Mouse (Mus musculus) forebrain, embryonic 15.5 days (tissue): Measurements from ENCODE around the gene Tmprss6. TPM values are rescaled to one million over a fixed set of nuclear protein-coding genes. Genes with fewer than 3 reads are reported as not detected.

Source experiments
- ATAC-seq: fragments of 200-750 bp; cut with Nextera tagmentation; replicated peaks from 2 replicates; pipeline ENCODE4 v1.8.0; 2017; ENCODE audit warnings: mild to moderate bottlenecking, moderate TSS enrichment, moderate library complexity
- H3K27ac ChIP-seq: fragments of 300-500 bp; sonication (generic); replicated peaks from 2 replicates; pipeline ENCODE4 v1.5.1; 2015; ENCODE audit warnings: mild to moderate bottlenecking, inconsistent platforms
- H3K27me3 ChIP-seq: fragments of 300-500 bp; sonication (generic); 2 replicates; pipeline ENCODE4 v1.6.1; 2015; ENCODE audit warnings: inconsistent platforms
- H3K36me3 ChIP-seq: fragments of 300-500 bp; sonication (generic); 2 replicates; pipeline ENCODE4 v1.6.1; 2015; ENCODE audit warnings: mild to moderate bottlenecking, inconsistent platforms
- H3K4me1 ChIP-seq: fragments of 300-500 bp; sonication (generic); 2 replicates; pipeline ENCODE4 v1.6.1; 2015; ENCODE audit warnings: inconsistent platforms
- H3K4me2 ChIP-seq: fragments of 300-500 bp; sonication (generic); replicated peaks from 2 replicates; pipeline ENCODE4 v1.6.1; 2015; ENCODE audit warnings: mild to moderate bottlenecking, inconsistent platforms
- H3K4me3 ChIP-seq: fragments of 300-500 bp; sonication (generic); 2 replicates; pipeline ENCODE4 v1.5.1; 2015; ENCODE audit warnings: mild to moderate bottlenecking, inconsistent platforms
- H3K9ac ChIP-seq: fragments of 300-500 bp; sonication (generic); replicated peaks from 2 replicates; pipeline ENCODE4 v1.6.1; 2015; ENCODE audit warnings: mild to moderate bottlenecking, inconsistent platforms
- H3K9me3 ChIP-seq: fragments of 300-500 bp; sonication (generic); 2 replicates; pipeline ENCODE4 v1.6.1; 2016; ENCODE audit warnings: inconsistent platforms
- WGBS: fragments of 180-500 bp; shearing (Covaris S2); methylation state at CpG from one replicate; pipeline ENCODE4 v1.1.7; 2015; ENCODE audit warnings: mixed read lengths; 5-methylcytosine and 5-hydroxymethylcytosine counted together
- polyA plus RNA-seq: library from polyadenylated mRNA; unstranded; fragments of >200 nt; fragmentation: Nextera tagmentation; extraction: Ambion mirVana; gene quantifications from 2 replicates; pipeline ENCODE4 v1.2.1, GENCODE M21; 2015

Tmprss6 gene
- polyA plus RNA-seq, 1 experiment from 2014 or later, result 0.34 TPM

DNA sequence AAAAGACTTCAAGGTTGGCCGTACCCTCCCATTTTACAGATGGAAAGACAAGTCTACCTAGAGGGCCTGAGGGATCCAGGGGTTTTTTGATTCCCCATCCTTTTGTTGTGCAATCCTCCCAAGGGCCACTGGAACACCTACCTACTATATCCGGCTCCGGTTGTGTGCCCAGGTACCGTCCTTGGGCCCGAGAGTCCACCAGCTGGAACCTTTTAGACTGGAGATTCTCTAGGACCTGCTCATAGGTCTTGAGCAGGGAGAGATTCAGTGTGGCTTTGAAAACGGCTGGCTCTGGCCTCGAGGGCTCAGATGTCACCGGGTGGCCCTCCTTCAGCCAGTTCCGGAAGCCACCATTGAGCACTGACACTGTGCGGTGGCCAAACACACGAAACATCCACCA, 63.3 kb downstream of the Tmprss6 start:
- WGBS, result 52% methylated on average over 11 of the region's 11 CpGs
- Histone ChIP-seq H3K9ac (peak overlapping the region; percentile 87), H3K27ac (peak overlapping the region; percentile 96), H3K27me3 (peaks cover 17% of the 10 kb centered on the region), H3K36me3 (no peaks in the 10 kb centered on the region), H3K4me3 (peak overlapping the region; percentile 85), H3K9me3 (no peaks in the 10 kb centered on the region), H3K4me2 (peak overlapping the region; percentile 76), H3K4me1 (peaks cover 61% of the 10 kb centered on the region)
- no peak for ATAC-seq

- H3K9me3 ChIP-seq, result no peaks in the 10 kb centered on the region
- peaks cover 53% of the 10 kb centered on the region for H3K4me1 ChIP-seq
- H3K36me3 ChIP-seq, result no peaks in the 10 kb centered on the region
- H3K4me3 ChIP-seq, result no peak overlapping the region
- ATAC-seq, result no peak
- peak overlapping the region; percentile 9; the same call in 1 of the 2 replicates for H3K4me2 ChIP-seq
- 31% methylated on average over 1 of the region's 1 CpGs for WGBS
- no peak overlapping the region for H3K9ac ChIP-seq
- peaks cover 5% of the 10 kb centered on the region for H3K27me3 ChIP-seq
- peak overlapping the region; percentile 57 for H3K27ac ChIP-seq
Observed at GRCm38 (mm10) chr15:78403896-78404295, 64.5 kb downstream of the Tmprss6 start.

DNA sequence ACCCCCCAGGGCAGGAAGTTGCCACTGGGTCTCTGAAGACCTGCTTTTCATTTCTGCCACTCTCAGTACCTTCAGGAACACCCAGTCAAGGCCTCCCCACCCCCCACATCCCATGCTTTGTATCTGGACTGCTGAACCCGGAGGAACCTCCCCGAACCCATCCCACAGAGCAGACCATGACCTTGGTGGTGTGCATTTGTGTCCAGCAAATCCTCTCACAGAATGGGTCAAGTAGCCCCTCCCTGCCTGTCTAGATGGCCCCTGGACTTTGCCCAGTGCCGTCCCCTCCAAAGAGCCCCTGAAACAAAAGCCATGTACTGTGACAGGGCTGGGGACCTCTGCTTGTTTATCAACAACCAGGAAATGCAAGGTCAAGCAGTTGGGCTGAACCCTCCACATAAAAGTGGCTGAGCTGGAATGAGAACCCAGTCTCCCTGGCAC, 65.1 kb downstream of the Tmprss6 start:
- no peaks in the 10 kb centered on the region for H3K36me3 ChIP-seq
- no peaks in the 10 kb centered on the region for H3K27me3 ChIP-seq
- no peak overlapping the region for H3K4me3 ChIP-seq
- H3K4me1 ChIP-seq, result peaks cover 53% of the 10 kb centered on the region
- H3K4me2 ChIP-seq, result peak overlapping the region; percentile 9; the same call in 1 of the 2 replicates
- peak overlapping the region; percentile 57 for H3K27ac ChIP-seq
- no peak overlapping the region for H3K9ac ChIP-seq
- H3K9me3 ChIP-seq, result no peaks in the 10 kb centered on the region
- WGBS, result 52% methylated on average over 3 of the region's 3 CpGs
- no peak for ATAC-seq

DNA sequence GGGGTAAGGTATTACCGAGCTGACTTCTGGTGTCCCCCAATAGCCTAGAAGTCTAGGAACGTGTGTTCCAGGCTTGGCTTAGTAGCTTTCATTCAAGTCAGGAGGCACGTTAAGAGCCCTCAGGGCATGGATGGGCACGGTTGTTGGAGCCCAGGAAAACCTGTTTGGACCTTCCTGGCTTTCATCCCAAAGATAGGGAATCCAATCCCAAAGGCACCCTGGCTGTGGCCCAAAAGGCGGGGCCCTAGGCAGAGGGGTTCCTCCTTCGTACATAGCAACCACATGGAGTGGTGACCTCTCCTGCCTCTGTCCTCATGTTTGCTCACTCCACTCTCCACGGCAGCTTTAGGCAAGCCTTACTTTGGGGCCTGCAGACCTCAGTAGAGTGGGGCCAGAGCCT, 66.0 kb downstream of the Tmprss6 start:
- 80% methylated on average over 7 of the region's 7 CpGs for WGBS
- Histone ChIP-seq H3K4me2 (no peak overlapping the region), H3K27ac (no peak overlapping the region)

GRCm38 (mm10) chr15:78401921-78402320, 66.5 kb downstream of the Tmprss6 start:
- no peaks in the 10 kb centered on the region for H3K36me3 ChIP-seq
- no peak overlapping the region for H3K4me2 ChIP-seq
- no peak for ATAC-seq
- 53% methylated on average over 4 of the region's 4 CpGs for WGBS
- H3K4me1 ChIP-seq, result peaks cover 44% of the 10 kb centered on the region
- H3K27me3 ChIP-seq, result no peaks in the 10 kb centered on the region
- H3K4me3 ChIP-seq, result no peak overlapping the region
- H3K9me3 ChIP-seq, result no peaks in the 10 kb centered on the region
- no peak overlapping the region for H3K27ac ChIP-seq
- H3K9ac ChIP-seq, result 0 out of 2 replicates have a peak overlapping the region, but pooled peaks have one; percentile 3

More for the DNA sequence above, 66.0 kb downstream of the Tmprss6 start:
- Histone ChIP-seq H3K4me3 (no peak overlapping the region), H3K4me1 (peaks cover 49% of the 10 kb centered on the region), H3K9ac (no peak overlapping the region), H3K27me3 (no peaks in the 10 kb centered on the region), H3K9me3 (no peaks in the 10 kb centered on the region), H3K36me3 (no peaks in the 10 kb centered on the region)
- no peak for ATAC-seq

GRCm38 (mm10) chr15:78401345-78401744, 67.1 kb downstream of the Tmprss6 start:
- Histone ChIP-seq H3K4me3 (no peak overlapping the region), H3K9ac (no peak overlapping the region), H3K36me3 (no peaks in the 10 kb centered on the region), H3K27me3 (no peaks in the 10 kb centered on the region), H3K4me1 (peaks cover 43% of the 10 kb centered on the region), H3K9me3 (no peaks in the 10 kb centered on the region), H3K27ac (no peak overlapping the region), H3K4me2 (no peak overlapping the region)
- no peak for ATAC-seq
- 79% methylated on average over 6 of the region's 6 CpGs for WGBS

- WGBS, result 85% methylated on average over 8 of the region's 8 CpGs
- no peaks in the 10 kb centered on the region for H3K27me3 ChIP-seq
- H3K4me3 ChIP-seq, result no peak within 1 kb of the TSS
- no peaks in the 10 kb centered on the region for H3K4me1 ChIP-seq
- no peak within 1 kb of the TSS for H3K4me2 ChIP-seq
- H3K27ac ChIP-seq, result no peak within 1 kb of the TSS
- no peaks in the 10 kb centered on the region for H3K9me3 ChIP-seq
- no peak within 1 kb of the TSS for H3K9ac ChIP-seq
- H3K36me3 ChIP-seq, result no peaks in the 10 kb centered on the region
- ATAC-seq, result no peak
Observed at GRCm38 (mm10) chr15:78395478-78395962, 72.9 kb downstream of the Tmprss6 start, which contains the start of gene Tex33. Gene Tex33 (minus strand): TSS chr15:78395912.

DNA sequence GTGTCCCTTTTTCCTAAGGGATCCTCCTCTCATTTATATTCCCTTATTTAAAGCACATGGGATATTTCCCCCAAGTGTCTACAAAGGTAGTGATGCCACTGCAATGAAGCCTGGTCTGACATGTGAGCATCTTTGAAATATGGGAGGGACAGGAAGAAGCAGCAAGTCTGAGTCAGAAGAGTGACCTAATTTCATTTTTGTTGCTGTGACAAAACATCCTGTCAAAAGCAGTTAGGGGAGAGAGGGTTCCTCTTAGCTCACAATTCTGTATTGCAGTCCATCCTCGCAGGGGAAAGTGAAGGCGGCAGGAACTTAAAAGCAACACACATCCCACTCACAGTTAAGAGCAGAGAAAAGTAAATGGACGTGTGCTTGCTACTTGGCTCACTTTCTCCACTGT, 77.6 kb downstream of the Tmprss6 start:
- WGBS, result 84% methylated on average over 3 of the region's 3 CpGs
- H3K4me1 ChIP-seq, result no peaks in the 10 kb centered on the region

More for the DNA sequence above, 77.6 kb downstream of the Tmprss6 start:
- H3K4me3 ChIP-seq, result no peak overlapping the region
- no peak overlapping the region for H3K9ac ChIP-seq
- no peaks in the 10 kb centered on the region for H3K36me3 ChIP-seq
- ATAC-seq, result no peak
- no peaks in the 10 kb centered on the region for H3K27me3 ChIP-seq
- H3K9me3 ChIP-seq, result no peaks in the 10 kb centered on the region
- no peak overlapping the region for H3K27ac ChIP-seq
- H3K4me2 ChIP-seq, result no peak overlapping the region

Other genes starting within 250 kb of the Tmprss6 start
- gene Ncf4, start 223.8 kb downstream of the Tmprss6 start, polyA plus RNA-seq, result 0.87 and 1.1 TPM in 2 replicates
- gene Csf2rb2, start 162.9 kb downstream of the Tmprss6 start, polyA plus RNA-seq, result 0.08 and 0.15 TPM in 2 replicates
- 0.32 and 0.75 TPM in 2 replicates for gene Csf2rb, start 142.9 kb downstream of the Tmprss6 start, polyA plus RNA-seq
- not detected in 2 replicates for gene Tex33, start 72.7 kb downstream of the Tmprss6 start, polyA plus RNA-seq
- 23.7 and 24.6 TPM in 2 replicates for gene Tst, start 62.7 kb downstream of the Tmprss6 start, polyA plus RNA-seq
- 4.1 and 5.3 TPM in 2 replicates for gene Mpst, start 62.2 kb downstream of the Tmprss6 start, polyA plus RNA-seq
- gene Kctd17, start 40.1 kb downstream of the Tmprss6 start, polyA plus RNA-seq, result 123 and 132 TPM in 2 replicates
- not detected in 2 replicates for gene Il2rb, start 26.6 kb upstream of the Tmprss6 start, polyA plus RNA-seq
- 4.2 and 4.9 TPM in 2 replicates for gene C1qtnf6, start 62.8 kb upstream of the Tmprss6 start, polyA plus RNA-seq
- 1.0 and 1.4 TPM in 2 replicates for gene Sstr3, start 76.1 kb upstream of the Tmprss6 start, polyA plus RNA-seq
- 3.1 and 7.5 TPM in 2 replicates for gene Rac2, start 104.1 kb upstream of the Tmprss6 start, polyA plus RNA-seq
- gene Cyth4, start 128.4 kb upstream of the Tmprss6 start, polyA plus RNA-seq, result 4.1 and 5.3 TPM in 2 replicates